Mouse (Mus musculus) limb, embryonic 14.5 days (tissue): ENCODE measurements around the gene Pabpn1l. TPM values are rescaled to one million over a fixed set of nuclear protein-coding genes. Genes with fewer than 3 reads are reported as not detected.
A peak's percentile ranks its signal among the peaks of the same experiment; 100 is the strongest.

ENCODE experiments used
- ATAC-seq: fragments of 200-750 bp; cut with Nextera tagmentation; 2 replicates; pipeline ENCODE4 v1.8.0; 2017; ENCODE audit warnings: low read depth, moderate number of reproducible peaks, moderate TSS enrichment; ENCODE audit not compliant: low FRiP score
- DNase-seq: peaks from one replicate; pipeline ENCODE4 v3.0.0-alpha.2; 2015; ENCODE audit warnings: low spot score
- H3K27ac ChIP-seq: fragments of 300-500 bp; sonication (generic); replicated peaks from 2 replicates; pipeline ENCODE4 v1.5.1; 2014; ENCODE audit warnings: low read depth, mild to moderate bottlenecking, low read length, moderate library complexity, mixed read lengths
- H3K27me3 ChIP-seq: fragments of 300-500 bp; sonication (generic); 2 replicates; pipeline ENCODE4 v1.6.1; 2014; ENCODE audit warnings: low read length, mixed read lengths; ENCODE audit not compliant: control insufficient read depth, insufficient read depth
- H3K36me3 ChIP-seq: fragments of 300-500 bp; sonication (generic); 2 replicates; pipeline ENCODE4 v1.6.1; 2014; ENCODE audit warnings: mild to moderate bottlenecking, low read length, moderate library complexity, mixed read lengths; ENCODE audit not compliant: control insufficient read depth, insufficient read depth
- H3K4me1 ChIP-seq: fragments of 300-500 bp; sonication (generic); 2 replicates; pipeline ENCODE4 v1.6.1; 2014; ENCODE audit warnings: antibody characterized with exemption, low read length, mixed read lengths; ENCODE audit not compliant: control insufficient read depth, insufficient read depth
- H3K4me2 ChIP-seq: fragments of 300-500 bp; sonication (generic); replicated peaks from 2 replicates; pipeline ENCODE4 v1.6.1; 2014; ENCODE audit warnings: low read depth, mild to moderate bottlenecking, low read length, moderate library complexity; ENCODE audit not compliant: severe bottlenecking
- H3K4me3 ChIP-seq: fragments of 300-500 bp; sonication (generic); replicated peaks from 2 replicates; pipeline ENCODE4 v1.5.1; 2014; ENCODE audit warnings: low read length
- H3K9ac ChIP-seq: fragments of 300-500 bp; sonication (generic); 2 replicates; pipeline ENCODE4 v1.6.1; 2014; ENCODE audit warnings: mild to moderate bottlenecking, low read depth, low read length, moderate library complexity; ENCODE audit not compliant: severe bottlenecking
- H3K9me3 ChIP-seq: fragments of 300-500 bp; sonication (generic); 2 replicates; pipeline ENCODE4 v1.6.1; 2016; ENCODE audit warnings: low read length; ENCODE audit not compliant: control insufficient read depth
- POLR2A ChIP-seq: fragments of 200-500 bp; IDR thresholded peaks from 2 replicates; pipeline ENCODE4 v1.8.0; 2012; ENCODE audit warnings: inconsistent platforms, mild to moderate bottlenecking, moderate library complexity, borderline replicate concordance; ENCODE audit not compliant: insufficient read depth, insufficient read length; ENCODE audit errors: extremely low read depth
- WGBS: fragments of 180-500 bp; shearing (Covaris S2); extraction: QIAGEN DNeasy Blood & Tissue Kit; methylation state at CpG from one replicate; pipeline ENCODE4 v1.1.7; 2014; 5-methylcytosine and 5-hydroxymethylcytosine counted together
- polyA plus RNA-seq, 2 experiments: library from polyadenylated mRNA; depleted of rRNA in 1 of 2; stranded (reverse) in 1 of 2; unstranded in 1 of 2; fragments of >200 nt; fragmentation: Nextera tagmentation in 1 of 2; extraction: Ambion mirVana in 1 of 2; gene quantifications; 2 replicates each; pipeline versions ENCODE4 v1.2.1 to v1.2.3; 2012 to 2014

Gene Pabpn1l
- polyA plus RNA-seq, 2 experiments: 0.05 TPM; not detected in 1

DNA sequence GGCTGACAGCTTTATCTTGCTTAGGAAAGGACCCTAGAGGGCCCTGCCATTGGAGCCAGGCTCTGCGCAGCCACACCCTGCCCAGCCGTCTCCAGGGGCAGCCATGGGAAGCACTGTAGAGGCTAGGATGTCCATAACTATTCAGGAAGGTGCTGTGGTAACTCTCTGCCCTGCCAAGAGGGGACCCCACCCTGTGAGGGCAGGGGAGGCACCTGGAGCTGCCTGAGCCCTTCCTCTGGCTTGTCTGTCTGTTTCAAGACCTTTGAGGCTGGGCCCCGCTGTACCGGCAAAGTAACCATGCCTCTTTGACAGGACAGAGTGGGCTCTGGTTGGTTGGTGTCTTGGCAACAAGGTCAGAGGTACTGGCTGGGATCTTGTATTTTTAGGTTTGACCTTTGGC lies 18.3 kb upstream of the Pabpn1l start:
- no peak for DNase-seq
- no peak overlapping the region for H3K4me2 ChIP-seq
- ATAC-seq: no peak
- H3K4me3 ChIP-seq: no peak overlapping the region
- H3K27me3 ChIP-seq: no peaks in the 10 kb centered on the region
- H3K4me1 ChIP-seq: peaks cover 23% of the 10 kb centered on the region; the same call in 1 of the 2 replicates
- no peak for TF ChIP-seq POLR2A
- H3K27ac ChIP-seq: no peak overlapping the region
- no peak overlapping the region for H3K9ac ChIP-seq
- peaks cover 4% of the 10 kb centered on the region; the same call in 1 of the 2 replicates for H3K36me3 ChIP-seq
- no peaks in the 10 kb centered on the region for H3K9me3 ChIP-seq
- 79% methylated on average over 4 of the region's 4 CpGs for WGBS

DNA sequence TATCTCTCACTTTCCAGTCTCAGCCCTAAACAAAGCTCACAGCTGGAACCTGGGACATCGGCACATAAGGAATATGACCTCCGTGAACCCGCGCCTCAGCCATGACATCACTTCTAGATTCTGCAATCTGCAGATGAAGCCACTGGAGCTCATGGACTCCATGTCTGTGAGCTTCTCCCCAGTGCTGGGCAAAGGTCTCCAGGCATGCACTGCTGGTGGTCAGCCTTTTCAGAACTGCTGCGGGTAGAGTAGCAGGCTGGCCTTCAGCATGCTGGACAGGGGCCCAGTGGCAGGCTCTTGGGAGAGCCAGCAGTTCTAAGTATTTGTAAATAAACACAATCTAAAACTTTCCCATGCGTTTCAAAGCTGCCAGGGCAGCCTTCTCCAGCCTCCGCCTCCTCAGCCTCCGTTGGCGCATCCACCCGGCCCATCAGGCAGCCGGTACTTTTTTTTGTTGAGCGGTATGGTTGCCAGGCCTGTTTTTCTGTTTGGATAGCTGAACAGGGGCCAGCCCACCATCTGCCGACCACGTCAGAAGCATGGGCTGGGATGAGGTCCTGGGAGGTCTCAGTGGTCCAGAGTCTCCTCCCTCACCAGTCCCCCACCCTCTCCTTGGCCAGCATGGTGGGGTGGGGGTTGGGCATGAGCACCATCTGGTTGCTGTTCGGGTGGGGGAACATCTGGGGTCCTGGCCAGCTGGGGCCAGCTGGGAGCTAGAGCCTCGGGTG lies 17.1 kb upstream of the Pabpn1l start:
- WGBS: 29% methylated on average over 16 of the region's 16 CpGs
- H3K27ac ChIP-seq: no peak overlapping the region

DNA sequence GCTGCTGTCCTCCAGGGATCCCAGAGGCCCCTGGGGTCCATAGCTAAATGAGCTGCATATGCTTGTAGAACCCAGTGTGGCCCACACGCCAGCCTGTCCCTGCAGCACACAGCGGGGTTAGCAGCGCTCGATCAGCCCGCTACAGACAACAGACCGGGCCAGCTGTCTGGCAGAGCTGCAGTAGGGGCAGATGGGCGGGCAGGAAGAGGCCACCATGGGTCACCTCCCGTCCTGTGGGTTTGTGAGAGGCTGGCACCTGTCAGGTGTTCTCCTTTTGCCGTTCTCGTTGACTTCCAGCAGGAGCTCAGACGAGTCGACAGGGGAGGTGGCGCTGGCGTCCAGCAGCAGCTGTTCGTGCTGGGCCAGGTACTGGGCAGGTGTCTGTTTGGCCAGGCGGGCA lies 16.1 kb upstream of the Pabpn1l start:
- Histone ChIP-seq H3K27me3 (no peaks in the 10 kb centered on the region), H3K9ac (no peak overlapping the region), H3K27ac (no peak overlapping the region), H3K4me2 (no peak overlapping the region), H3K4me3 (no peak overlapping the region), H3K36me3 (peaks cover 2% of the 10 kb centered on the region; the same call in 1 of the 2 replicates), H3K4me1 (peaks cover 23% of the 10 kb centered on the region; the same call in 1 of the 2 replicates), H3K9me3 (no peaks in the 10 kb centered on the region)
- 69% methylated on average over 16 of the region's 16 CpGs for WGBS
- no peak for DNase-seq
- no peak for ATAC-seq
- TF ChIP-seq POLR2A: no peak

More for the DNA sequence above, 17.1 kb upstream of the Pabpn1l start:
- H3K4me2 ChIP-seq: no peak overlapping the region
- peak; percentile 72 for DNase-seq
- no peak overlapping the region for H3K9ac ChIP-seq
- no peak overlapping the region for H3K4me3 ChIP-seq
- H3K9me3 ChIP-seq: no peaks in the 10 kb centered on the region
- no peaks in the 10 kb centered on the region for H3K27me3 ChIP-seq
- ATAC-seq: peak; percentile 53
- H3K36me3 ChIP-seq: no peaks in the 10 kb centered on the region
- peaks cover 23% of the 10 kb centered on the region; the same call in 1 of the 2 replicates for H3K4me1 ChIP-seq
- no peak for TF ChIP-seq POLR2A

DNA sequence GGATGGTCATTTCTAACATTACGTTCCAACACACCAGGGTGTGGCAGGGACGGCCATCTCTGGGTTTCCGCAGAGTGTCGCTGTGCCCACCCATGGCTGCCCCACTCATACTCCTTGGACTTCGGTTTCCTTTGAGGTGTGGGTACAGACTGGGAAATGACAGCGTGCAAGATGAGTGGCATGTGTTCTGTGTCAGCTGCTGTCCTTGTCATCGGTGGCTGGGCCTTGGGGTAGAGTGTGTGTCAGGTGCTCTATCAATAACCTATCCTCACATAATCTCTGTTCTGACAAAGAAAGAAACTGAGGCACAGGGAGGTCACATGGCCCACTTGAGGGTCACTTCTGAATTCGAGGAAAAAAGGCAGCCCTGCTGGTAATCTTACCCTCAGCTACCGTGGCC lies 14.7 kb upstream of the Pabpn1l start:
- 89% methylated on average over 9 of the region's 9 CpGs for WGBS
- peaks cover 10% of the 10 kb centered on the region; the same call in 1 of the 2 replicates for H3K36me3 ChIP-seq
- H3K9ac ChIP-seq: no peak overlapping the region
- DNase-seq (no peak), ATAC-seq (no peak)
- H3K9me3 ChIP-seq: no peaks in the 10 kb centered on the region
- H3K4me1 ChIP-seq: peaks cover 23% of the 10 kb centered on the region; the same call in 1 of the 2 replicates
- TF ChIP-seq POLR2A: no peak
- no peak overlapping the region for H3K27ac ChIP-seq
- no peak overlapping the region for H3K4me2 ChIP-seq
- H3K27me3 ChIP-seq: no peaks in the 10 kb centered on the region
- no peak overlapping the region for H3K4me3 ChIP-seq

DNA sequence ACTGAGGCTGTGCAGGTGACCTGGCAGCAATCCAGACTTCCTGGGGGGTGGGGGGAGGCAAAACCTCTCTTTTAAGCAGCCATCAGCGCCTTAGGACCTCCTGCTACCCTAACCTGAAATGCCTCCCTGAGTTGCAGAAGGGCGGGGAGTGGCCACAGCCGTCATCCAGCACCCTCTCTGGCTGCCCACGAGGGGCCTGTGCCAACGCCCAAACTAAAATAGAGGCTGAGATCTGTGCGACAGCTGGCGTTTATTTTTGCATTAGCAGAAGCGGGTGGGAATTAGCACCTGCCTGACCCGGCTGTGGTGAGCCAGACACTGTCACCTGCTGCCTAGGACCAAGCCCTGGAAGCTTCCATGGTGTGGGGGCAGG lies 14.2 kb upstream of the Pabpn1l start:
- no peak overlapping the region for H3K27ac ChIP-seq
- peak; percentile 31 for DNase-seq
- 55% methylated on average over 9 of the region's 9 CpGs for WGBS

More for the DNA sequence above, 14.2 kb upstream of the Pabpn1l start:
- Histone ChIP-seq H3K36me3 (peaks cover 10% of the 10 kb centered on the region; the same call in 1 of the 2 replicates), H3K4me2 (no peak overlapping the region), H3K4me1 (peaks cover 23% of the 10 kb centered on the region; the same call in 1 of the 2 replicates), H3K9ac (no peak overlapping the region), H3K4me3 (no peak overlapping the region), H3K9me3 (no peaks in the 10 kb centered on the region), H3K27me3 (no peaks in the 10 kb centered on the region)
- TF ChIP-seq POLR2A: no peak
- ATAC-seq: 0 out of 2 replicates have a peak, but pooled peaks have one; percentile 16
